Mouse (Mus musculus) heart, postnatal 0 days (tissue): ENCODE measurements at regions not wholly inside any gene's neighbourhood (a gene's known extent, or its start where the extent isn't known, plus 50 kb on each side); places are given as distances from the start of the nearest gene placed in this dataset.

Experiments
- CTCF ChIP-seq: IDR thresholded peaks from 2 replicates; pipeline ENCODE4 v1.5.1; 2016; ENCODE audit warnings: antibody characterized with exemption, control low read depth, low read depth
- EP300 ChIP-seq: IDR thresholded peaks from 2 replicates; pipeline ENCODE4 v1.6.1; 2016; ENCODE audit warnings: antibody characterized with exemption, low read depth

GRCm38 (mm10) chr8:126666327-126667085 lies 72.7 kb upstream of the Irf2bp2 start:
- TF ChIP-seq EP300 (peak; percentile 97), CTCF (no peak)
